Mouse (Mus musculus): ENCODE measurements around the gene Olfr972. TPM values are rescaled to one million over a fixed set of nuclear protein-coding genes. Genes with fewer than 3 reads are reported as not detected.
"Not testable (repeated sequence)": the region's sequence is repeated elsewhere in the genome, so short reads cannot be mapped to it uniquely, and the experiment has no call there.

Gene Olfr972
- not detected in 2 replicates for polyA plus RNA-seq (2015; fragmentation: Nextera tagmentation; extraction: Ambion mirVana)

GRCm38 (mm10) chr9:39866122-39866521 lies at the start of gene Olfr972:
Gene Olfr972 (plus strand): TSS chr9:39866422.
- Histone ChIP-seq H3K27me3 (replicated peaks; ENCODE audit: control insufficient read depth, insufficient read depth, low read length) (no peaks in the 10 kb centered on the region), H3K4me2 (ENCODE audit: low read length) (no peak within 1 kb of the TSS), H3K9me3 (ENCODE audit: control insufficient read depth, low read length) (no peaks in the 10 kb centered on the region), H3K36me3 (ENCODE audit: control insufficient read depth, insufficient read depth) (no peaks in the 10 kb centered on the region), H3K4me1 (replicated peaks; ENCODE audit: control insufficient read depth, insufficient read depth, low read length) (no peaks in the 10 kb centered on the region), H3K9ac (replicated peaks; ENCODE audit: low read depth, low read length) (no peak within 1 kb of the TSS), H3K27ac (ENCODE audit: low read length) (no peak within 1 kb of the TSS), H3K4me3 (replicated peaks; ENCODE audit: low read length) (no peak within 1 kb of the TSS)
- ATAC-seq = no peak
- 65% methylated on average over 2 of the region's 2 CpGs for WGBS

GRCm38 (mm10) chr9:39836576-39836975 lies 29.6 kb upstream of the Olfr972 start, which contains the start of gene Olfr971:
Gene Olfr971 (plus strand): TSS chr9:39836876.
- not testable (repeated sequence) for ATAC-seq; H3K27ac ChIP-seq (ENCODE audit: low read length); H3K4me1 ChIP-seq (replicated peaks; ENCODE audit: control insufficient read depth, insufficient read depth, low read length); H3K27me3 ChIP-seq (replicated peaks; ENCODE audit: control insufficient read depth, insufficient read depth, low read length); H3K9ac ChIP-seq (replicated peaks; ENCODE audit: low read depth, low read length); H3K36me3 ChIP-seq (ENCODE audit: control insufficient read depth, insufficient read depth); H3K9me3 ChIP-seq (ENCODE audit: control insufficient read depth, low read length); H3K4me3 ChIP-seq (replicated peaks; ENCODE audit: low read length); H3K4me2 ChIP-seq (ENCODE audit: low read length)
- WGBS = 90% methylated on average over 1 of the region's 2 CpGs

GRCm38 (mm10) chr9:39871986-39872385 lies 5.8 kb downstream of the Olfr972 start:
- not testable (repeated sequence) for H3K36me3 ChIP-seq (ENCODE audit: control insufficient read depth, insufficient read depth); H3K27me3 ChIP-seq (replicated peaks; ENCODE audit: control insufficient read depth, insufficient read depth, low read length); H3K4me1 ChIP-seq (replicated peaks; ENCODE audit: control insufficient read depth, insufficient read depth, low read length); H3K4me2 ChIP-seq (ENCODE audit: low read length); H3K9me3 ChIP-seq (ENCODE audit: control insufficient read depth, low read length); H3K4me3 ChIP-seq (replicated peaks; ENCODE audit: low read length); H3K27ac ChIP-seq (ENCODE audit: low read length); ATAC-seq; H3K9ac ChIP-seq (replicated peaks; ENCODE audit: low read depth, low read length)
- WGBS = 97% methylated on average over 1 of the region's 1 CpGs

- H3K4me1 ChIP-seq (replicated peaks; ENCODE audit: control insufficient read depth, insufficient read depth, low read length); H3K27ac ChIP-seq (ENCODE audit: low read length); H3K4me2 ChIP-seq (ENCODE audit: low read length); H3K9ac ChIP-seq (replicated peaks; ENCODE audit: low read depth, low read length); H3K4me3 ChIP-seq (replicated peaks; ENCODE audit: low read length); H3K36me3 ChIP-seq (ENCODE audit: control insufficient read depth, insufficient read depth); H3K9me3 ChIP-seq (ENCODE audit: control insufficient read depth, low read length); H3K27me3 ChIP-seq (replicated peaks; ENCODE audit: control insufficient read depth, insufficient read depth, low read length): not testable (repeated sequence)
- ATAC-seq = peak; percentile 97
- WGBS = no CpG with 5 or more reads among the region's 4 CpGs
Observed at GRCm38 (mm10) chr9:39877541-39878396, 11.5 kb downstream of the Olfr972 start.

- Histone ChIP-seq H3K27me3 (replicated peaks; ENCODE audit: control insufficient read depth, insufficient read depth, low read length) (no peaks in the 10 kb centered on the region), H3K9me3 (ENCODE audit: control insufficient read depth, low read length) (no peaks in the 10 kb centered on the region), H3K36me3 (ENCODE audit: control insufficient read depth, insufficient read depth) (no peaks in the 10 kb centered on the region), H3K4me1 (replicated peaks; ENCODE audit: control insufficient read depth, insufficient read depth, low read length) (no peaks in the 10 kb centered on the region), H3K4me2 (ENCODE audit: low read length) (no peak overlapping the region), H3K27ac (ENCODE audit: low read length) (no peak overlapping the region), H3K9ac (replicated peaks; ENCODE audit: low read depth, low read length) (no peak overlapping the region), H3K4me3 (replicated peaks; ENCODE audit: low read length) (no peak overlapping the region)
- ATAC-seq = no peak
- 83% methylated on average over 6 of the region's 6 CpGs for WGBS
Observed at GRCm38 (mm10) chr9:39905106-39905505, 38.9 kb downstream of the Olfr972 start.

GRCm38 (mm10) chr9:39907036-39907435 lies 40.8 kb downstream of the Olfr972 start, which contains the start of gene Olfr229:
Gene Olfr229 (plus strand): TSS chr9:39907336.
- Histone ChIP-seq H3K36me3 (ENCODE audit: control insufficient read depth, insufficient read depth) (no peaks in the 10 kb centered on the region), H3K27ac (ENCODE audit: low read length) (no peak within 1 kb of the TSS), H3K9me3 (ENCODE audit: control insufficient read depth, low read length) (no peaks in the 10 kb centered on the region), H3K4me2 (ENCODE audit: low read length) (no peak within 1 kb of the TSS), H3K27me3 (replicated peaks; ENCODE audit: control insufficient read depth, insufficient read depth, low read length) (no peaks in the 10 kb centered on the region), H3K4me3 (replicated peaks; ENCODE audit: low read length) (no peak within 1 kb of the TSS), H3K4me1 (replicated peaks; ENCODE audit: control insufficient read depth, insufficient read depth, low read length) (no peaks in the 10 kb centered on the region), H3K9ac (replicated peaks; ENCODE audit: low read depth, low read length) (no peak within 1 kb of the TSS)
- 77% methylated on average over 2 of the region's 2 CpGs for WGBS
- no peak for ATAC-seq

- Histone ChIP-seq H3K9me3 (ENCODE audit: control insufficient read depth, low read length) (no peaks in the 10 kb centered on the region), H3K27me3 (replicated peaks; ENCODE audit: control insufficient read depth, insufficient read depth, low read length) (no peaks in the 10 kb centered on the region), H3K9ac (replicated peaks; ENCODE audit: low read depth, low read length) (no peak overlapping the region), H3K4me2 (ENCODE audit: low read length) (no peak overlapping the region), H3K36me3 (ENCODE audit: control insufficient read depth, insufficient read depth) (no peaks in the 10 kb centered on the region), H3K4me3 (replicated peaks; ENCODE audit: low read length) (no peak overlapping the region), H3K27ac (ENCODE audit: low read length) (no peak overlapping the region), H3K4me1 (replicated peaks; ENCODE audit: control insufficient read depth, insufficient read depth, low read length) (no peaks in the 10 kb centered on the region)
- WGBS = 93% methylated on average over 3 of the region's 3 CpGs
- no peak for ATAC-seq
Observed at GRCm38 (mm10) chr9:39909939-39910338, 43.7 kb downstream of the Olfr972 start.

Other genes starting within 250 kb of the Olfr972 start
- not detected in 2 replicates for gene Olfr960, start 245.0 kb upstream of the Olfr972 start, polyA plus RNA-seq (2015; fragmentation: Nextera tagmentation; extraction: Ambion mirVana)
- not detected in 2 replicates for gene Olfr961, start 221.3 kb upstream of the Olfr972 start, polyA plus RNA-seq (2015; fragmentation: Nextera tagmentation; extraction: Ambion mirVana)
- not detected in 2 replicates for gene Olfr963, start 199.2 kb upstream of the Olfr972 start, polyA plus RNA-seq (2015; fragmentation: Nextera tagmentation; extraction: Ambion mirVana)
- not detected in 2 replicates for gene Olfr149, start 159.3 kb upstream of the Olfr972 start, polyA plus RNA-seq (2015; fragmentation: Nextera tagmentation; extraction: Ambion mirVana)
- not detected in 2 replicates for gene Olfr965, start 155.1 kb upstream of the Olfr972 start, polyA plus RNA-seq (2015; fragmentation: Nextera tagmentation; extraction: Ambion mirVana)
- gene Olfr150, start 135.4 kb upstream of the Olfr972 start, polyA plus RNA-seq (2015; fragmentation: Nextera tagmentation; extraction: Ambion mirVana) = not detected in 2 replicates
- not detected in 2 replicates for gene Olfr967, start 120.2 kb upstream of the Olfr972 start, polyA plus RNA-seq (2015; fragmentation: Nextera tagmentation; extraction: Ambion mirVana)
- gene Olfr968, start 83.2 kb upstream of the Olfr972 start, polyA plus RNA-seq (2015; fragmentation: Nextera tagmentation; extraction: Ambion mirVana) = not detected in 2 replicates
- not detected in 2 replicates for gene Olfr969, start 75.5 kb upstream of the Olfr972 start, polyA plus RNA-seq (2015; fragmentation: Nextera tagmentation; extraction: Ambion mirVana)
- not detected in 2 replicates for gene Olfr970, start 57.6 kb upstream of the Olfr972 start, polyA plus RNA-seq (2015; fragmentation: Nextera tagmentation; extraction: Ambion mirVana)
- gene Olfr971, start 29.5 kb upstream of the Olfr972 start, polyA plus RNA-seq (2015; fragmentation: Nextera tagmentation; extraction: Ambion mirVana) = not detected in 2 replicates
- gene Olfr229, start 40.9 kb downstream of the Olfr972 start, polyA plus RNA-seq (2015; fragmentation: Nextera tagmentation; extraction: Ambion mirVana) = not detected in 2 replicates
- not detected in 2 replicates for gene Olfr974, start 71.1 kb downstream of the Olfr972 start, polyA plus RNA-seq (2015; fragmentation: Nextera tagmentation; extraction: Ambion mirVana)
- not detected in 2 replicates for gene Olfr975, start 85.6 kb downstream of the Olfr972 start, polyA plus RNA-seq (2015; fragmentation: Nextera tagmentation; extraction: Ambion mirVana)
- gene Olfr976, start 94.7 kb downstream of the Olfr972 start, polyA plus RNA-seq (2015; fragmentation: Nextera tagmentation; extraction: Ambion mirVana) = not detected in 2 replicates
- not detected in 2 replicates for gene Olfr978, start 125.7 kb downstream of the Olfr972 start, polyA plus RNA-seq (2015; fragmentation: Nextera tagmentation; extraction: Ambion mirVana)
- gene Olfr979, start 137.0 kb downstream of the Olfr972 start, polyA plus RNA-seq (2015; fragmentation: Nextera tagmentation; extraction: Ambion mirVana) = not detected in 2 replicates
- gene Olfr980, start 143.2 kb downstream of the Olfr972 start, polyA plus RNA-seq (2015; fragmentation: Nextera tagmentation; extraction: Ambion mirVana) = not detected in 2 replicates
- not detected in 2 replicates for gene Olfr981, start 155.0 kb downstream of the Olfr972 start, polyA plus RNA-seq (2015; fragmentation: Nextera tagmentation; extraction: Ambion mirVana)
- gene Olfr982, start 207.4 kb downstream of the Olfr972 start, polyA plus RNA-seq (2015; fragmentation: Nextera tagmentation; extraction: Ambion mirVana) = not detected in 2 replicates
- gene Olfr983, start 227.2 kb downstream of the Olfr972 start, polyA plus RNA-seq (2015; fragmentation: Nextera tagmentation; extraction: Ambion mirVana) = not detected in 2 replicates
- not detected in 2 replicates for gene Olfr984, start 247.8 kb downstream of the Olfr972 start, polyA plus RNA-seq (2015; fragmentation: Nextera tagmentation; extraction: Ambion mirVana)

All from forebrain, embryonic 16.5 days (tissue).